Mouse (Mus musculus) cerebral cortex, adult 2 months (tissue): ENCODE data around the gene Adcy4.

ENCODE experiments used
- WGBS: fragments of 180-500 bp; shearing (Covaris S2); methylation state at CpG from one replicate; pipeline ENCODE4 v1.1.7; 2018; 5-methylcytosine and 5-hydroxymethylcytosine counted together

The Adcy4 gene

DNA sequence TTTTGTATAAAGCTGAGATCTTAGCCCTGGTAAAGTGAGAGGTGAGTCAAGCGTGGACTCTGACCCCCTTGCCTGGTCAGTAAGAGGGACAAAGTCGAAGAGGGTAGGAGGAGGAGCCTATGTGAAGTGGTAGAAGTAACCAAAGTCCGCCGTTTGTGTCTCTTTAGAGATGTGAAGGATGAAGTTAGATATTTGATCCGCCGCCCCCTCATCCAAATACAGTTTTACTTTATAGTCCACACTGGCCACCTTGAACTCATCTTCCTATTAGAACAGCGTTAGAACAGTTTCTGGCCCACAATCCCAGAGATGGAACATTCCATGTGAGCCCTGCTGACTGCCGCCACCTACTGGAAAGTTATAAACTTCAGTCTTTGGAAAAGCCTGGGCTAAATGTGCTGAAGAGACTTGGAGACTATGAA lies 25.5 kb downstream of the Adcy4 start, which contains the start of gene Cideb:
TSS of gene Cideb (minus strand) at position 96 of the 422 bp plus-strand sequence.
- WGBS: 21% methylated on average over 8 of the region's 8 CpGs

DNA sequence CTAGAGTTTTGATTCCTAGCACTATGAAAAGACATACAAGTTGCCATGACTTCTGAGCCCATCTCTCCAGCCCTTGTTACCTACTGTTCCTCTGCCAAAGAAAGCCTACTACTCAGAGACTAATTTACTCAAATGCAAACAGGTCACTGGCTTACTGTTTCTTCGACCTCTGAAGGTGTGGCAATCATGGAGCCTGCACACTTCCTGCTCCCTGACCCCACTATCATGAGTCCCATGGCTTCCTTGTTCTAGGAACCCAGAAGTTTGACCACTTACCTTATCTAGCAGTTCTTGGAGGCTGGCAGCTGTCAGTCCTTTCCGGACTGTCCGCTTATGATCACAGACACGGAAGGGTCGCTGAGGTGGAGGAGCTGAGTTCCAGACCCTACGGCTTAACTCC lies 26.3 kb downstream of the Adcy4 start:
- WGBS: 86% methylated on average over 6 of the region's 6 CpGs

DNA sequence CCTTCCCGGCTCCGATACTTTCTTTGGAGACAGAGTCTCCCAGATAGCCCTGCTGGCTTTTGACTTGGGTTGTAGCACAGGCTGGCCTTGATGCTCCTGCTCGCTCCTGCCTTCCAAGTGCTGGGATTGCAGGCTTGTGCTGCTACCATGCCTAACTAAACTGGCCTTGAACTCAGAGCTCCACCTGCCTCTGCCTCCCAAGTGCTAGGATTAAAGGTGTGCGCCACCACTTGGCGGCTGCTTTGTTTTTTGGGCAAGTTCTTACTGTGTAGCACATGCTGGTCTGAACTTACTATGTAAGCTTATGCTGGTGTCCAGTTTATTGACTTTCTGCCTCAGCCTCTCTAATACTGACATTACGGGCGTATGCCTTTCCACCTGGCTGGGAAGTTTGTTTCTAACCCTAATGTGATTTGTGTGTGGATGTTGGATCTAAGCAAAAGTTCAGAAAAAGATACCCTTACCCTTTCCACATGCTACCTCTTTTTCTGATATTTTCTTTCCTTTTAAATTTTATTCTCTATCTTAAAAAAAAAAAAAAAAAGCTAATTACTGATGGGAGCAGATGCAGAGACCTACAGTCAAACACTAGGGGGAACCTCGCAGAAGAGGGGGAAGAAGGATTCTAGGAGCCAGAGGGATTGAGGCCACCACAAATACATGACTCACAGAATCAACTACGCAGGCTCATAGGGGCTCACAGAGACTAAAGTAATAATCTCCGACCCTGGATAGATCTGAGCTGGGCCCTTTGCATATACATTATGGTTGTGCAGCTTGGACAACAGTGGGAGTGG lies 36.6 kb downstream of the Adcy4 start:
- 83% methylated on average over 10 of the region's 10 CpGs for WGBS

DNA sequence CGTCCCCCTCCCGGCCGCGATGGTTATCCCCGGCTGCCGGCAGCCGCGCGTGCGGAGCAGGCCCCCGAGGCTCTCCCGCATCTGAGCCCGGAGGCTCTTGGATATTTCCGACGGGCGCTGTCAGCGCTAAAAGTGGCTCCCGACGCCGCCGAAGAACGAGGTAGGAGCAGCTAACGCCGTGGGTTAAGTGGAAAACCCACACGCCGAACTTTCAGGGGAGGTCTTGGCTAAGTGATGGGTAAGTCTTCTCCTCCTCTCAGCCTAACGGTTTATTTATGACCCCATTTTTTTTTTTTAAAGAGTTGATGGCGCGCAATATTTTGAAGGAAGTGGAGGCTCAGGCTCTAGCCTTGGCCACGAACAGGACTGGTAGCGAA lies 38.0 kb downstream of the Adcy4 start:
- under 1% methylated on average over 31 of the region's 31 CpGs for WGBS

DNA sequence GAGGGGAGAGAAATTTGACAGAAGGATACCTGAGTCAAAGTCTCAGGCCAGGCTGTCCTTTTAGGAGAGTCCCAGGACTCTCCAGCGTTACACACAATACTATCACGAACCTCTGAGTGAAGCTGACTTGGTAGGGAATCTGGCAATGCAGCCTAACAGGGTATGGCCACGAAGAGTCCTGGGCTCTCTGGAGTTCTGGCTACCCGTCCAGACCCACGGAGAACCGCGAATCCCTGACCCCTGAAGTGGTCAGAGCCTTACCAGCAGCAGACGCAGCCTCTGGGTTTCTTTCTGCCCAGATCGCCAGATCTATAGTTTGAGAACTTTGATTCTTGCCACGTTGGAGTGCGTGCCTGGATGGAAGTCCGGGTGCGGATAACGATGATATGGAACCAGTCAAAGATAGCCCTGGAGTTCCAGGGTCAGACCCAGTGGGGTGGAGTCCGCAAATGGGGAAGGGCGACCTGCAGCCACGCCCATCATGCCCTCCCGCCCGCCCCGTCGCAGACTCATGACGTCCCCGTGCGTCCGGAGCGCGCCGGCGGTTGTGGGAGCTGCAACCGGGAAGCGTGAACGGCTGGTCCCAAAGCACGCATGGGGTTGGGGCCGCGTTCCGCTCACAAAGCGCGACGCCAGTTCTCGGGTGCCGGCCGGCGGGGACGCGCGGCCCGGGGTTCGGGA lies 38.6 kb downstream of the Adcy4 start, which contains the start of the genes Dhrs1 and Nop9:
TSS of gene Dhrs1 (minus strand) at position 511 of the 681 bp plus-strand sequence.
TSS of gene Nop9 (plus strand) at position 514 of the 681 bp plus-strand sequence.
- WGBS: under 1% methylated on average over 47 of the region's 48 CpGs

DNA sequence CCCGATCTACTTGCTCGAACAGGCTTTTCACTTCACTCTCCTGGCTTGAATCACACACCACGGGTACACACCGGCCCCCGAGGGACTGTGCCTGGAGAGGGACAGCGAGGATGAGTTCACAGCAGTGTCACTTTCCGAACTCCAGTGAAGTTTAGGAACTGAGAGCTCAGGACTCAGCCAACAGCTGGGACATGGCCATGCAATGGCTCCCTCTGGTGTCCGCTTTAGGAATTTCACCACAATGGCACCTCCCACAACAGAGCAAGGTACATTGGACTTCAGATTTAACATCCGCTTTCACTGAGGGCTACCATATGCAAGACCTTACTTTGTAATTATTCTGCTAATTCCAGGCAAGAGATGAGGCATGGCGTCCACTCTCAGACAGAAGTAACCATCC lies 40.2 kb downstream of the Adcy4 start:
- 14% methylated on average over 10 of the region's 10 CpGs for WGBS

DNA sequence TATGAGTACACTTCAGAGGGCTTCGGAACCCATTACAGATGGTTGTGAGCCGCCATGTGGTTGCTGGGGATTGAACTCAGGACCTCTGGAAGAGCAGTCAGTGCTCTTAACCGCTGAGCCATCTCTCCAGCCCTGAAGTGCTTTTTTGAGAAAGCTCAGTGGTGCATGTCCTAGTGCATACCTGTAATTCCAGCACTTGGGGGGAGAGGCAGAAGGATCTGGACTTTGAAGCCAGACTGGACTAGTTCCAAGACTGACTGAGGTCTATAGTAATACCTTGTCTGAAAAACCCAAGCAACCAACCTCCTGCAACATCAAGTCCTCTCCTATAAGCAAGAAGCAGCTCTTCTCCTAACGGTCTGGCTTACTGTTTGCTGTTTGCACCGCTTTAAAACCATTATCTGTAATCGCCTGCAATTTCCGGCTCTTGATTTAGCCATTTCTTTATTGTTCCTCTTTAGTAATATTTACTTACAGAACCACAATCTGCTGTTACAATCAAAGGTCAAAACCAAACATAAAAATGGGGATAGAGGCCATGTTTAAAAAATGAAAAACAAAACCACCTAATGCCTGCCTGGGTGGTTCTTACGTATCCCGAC lies 46.7 kb downstream of the Adcy4 start:
- 92% methylated on average over 9 of the region's 9 CpGs for WGBS

DNA sequence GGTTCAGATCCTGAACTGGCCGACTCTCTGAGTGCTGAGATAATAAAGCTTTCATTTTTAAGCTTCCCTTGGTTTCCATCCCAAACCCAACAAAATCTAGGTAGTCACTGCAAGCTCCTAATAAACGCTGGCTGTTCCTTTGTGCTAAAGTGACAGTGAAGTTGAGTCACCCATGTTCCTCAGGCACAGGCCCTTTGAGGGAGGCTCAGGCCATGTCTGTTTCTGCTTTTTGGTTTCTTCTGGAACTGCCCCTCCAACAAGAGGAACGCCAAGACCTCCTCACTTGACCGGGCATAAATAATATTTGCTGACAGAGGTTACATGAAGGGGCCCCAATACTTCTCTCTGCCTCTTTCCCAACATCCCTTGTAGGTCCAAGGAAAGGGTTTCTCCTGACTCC lies 48.1 kb downstream of the Adcy4 start:
- WGBS: 81% methylated on average over 4 of the region's 4 CpGs

DNA sequence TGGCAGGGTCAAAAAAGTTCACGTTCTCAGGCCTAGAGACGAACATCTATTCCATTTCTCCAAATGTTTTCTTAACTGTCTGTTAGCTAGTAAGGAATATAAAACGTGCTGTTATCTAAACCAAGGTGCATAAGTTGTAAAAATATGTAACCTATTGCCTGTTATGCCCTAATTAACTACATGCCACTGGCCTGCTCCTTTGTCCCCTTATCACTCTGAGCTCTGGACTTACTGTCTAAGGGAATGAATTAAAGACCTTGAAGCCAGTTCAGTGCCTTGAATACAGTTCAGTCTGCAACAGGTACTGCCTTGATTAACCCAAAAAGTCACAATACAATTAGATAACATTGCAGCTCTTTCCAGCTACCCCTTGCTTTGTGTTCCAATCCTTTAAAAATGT lies 48.6 kb downstream of the Adcy4 start:
- 77% methylated on average over 3 of the region's 3 CpGs for WGBS

DNA sequence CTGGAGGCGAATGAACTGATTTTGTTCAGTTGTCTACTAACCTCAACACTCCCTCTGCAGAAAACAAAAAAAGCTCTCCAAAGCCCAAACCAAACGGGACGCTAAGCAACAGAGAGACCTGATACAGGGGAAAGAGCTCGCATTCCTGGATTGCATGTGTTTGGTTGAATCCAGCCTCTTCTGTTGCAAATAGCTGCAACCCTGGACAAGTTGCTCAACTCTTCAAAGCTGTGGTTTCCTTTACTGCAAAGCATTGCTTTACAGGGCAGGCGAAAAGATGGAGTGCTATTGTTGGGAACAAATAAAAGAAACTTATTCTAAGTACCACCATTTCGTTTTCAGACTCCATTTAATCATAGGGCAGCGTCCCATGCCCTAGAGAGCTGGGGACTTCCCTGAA lies 49.0 kb downstream of the Adcy4 start:
- 81% methylated on average over 7 of the region's 7 CpGs for WGBS

DNA sequence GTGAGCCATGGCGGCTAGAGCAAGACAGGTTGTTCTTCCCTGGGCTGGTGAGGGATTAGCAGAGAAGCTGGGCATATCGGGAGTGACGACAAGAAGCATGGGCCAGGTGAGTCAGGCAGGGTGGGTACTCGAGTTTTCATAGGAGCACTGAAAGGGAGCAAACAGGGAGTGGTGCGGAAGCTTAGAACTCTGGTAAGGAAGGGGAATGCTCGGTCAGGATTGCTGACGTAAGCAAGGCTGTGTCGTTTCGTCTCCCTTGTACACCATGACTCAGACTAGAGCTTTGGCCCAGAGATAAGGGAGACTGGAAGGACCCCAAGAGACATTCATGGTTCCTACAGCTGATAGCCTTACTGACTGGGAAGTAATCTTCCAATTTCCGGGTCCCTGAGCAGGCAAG lies 50.0 kb downstream of the Adcy4 start:
- 81% methylated on average over 10 of the region's 10 CpGs for WGBS

DNA sequence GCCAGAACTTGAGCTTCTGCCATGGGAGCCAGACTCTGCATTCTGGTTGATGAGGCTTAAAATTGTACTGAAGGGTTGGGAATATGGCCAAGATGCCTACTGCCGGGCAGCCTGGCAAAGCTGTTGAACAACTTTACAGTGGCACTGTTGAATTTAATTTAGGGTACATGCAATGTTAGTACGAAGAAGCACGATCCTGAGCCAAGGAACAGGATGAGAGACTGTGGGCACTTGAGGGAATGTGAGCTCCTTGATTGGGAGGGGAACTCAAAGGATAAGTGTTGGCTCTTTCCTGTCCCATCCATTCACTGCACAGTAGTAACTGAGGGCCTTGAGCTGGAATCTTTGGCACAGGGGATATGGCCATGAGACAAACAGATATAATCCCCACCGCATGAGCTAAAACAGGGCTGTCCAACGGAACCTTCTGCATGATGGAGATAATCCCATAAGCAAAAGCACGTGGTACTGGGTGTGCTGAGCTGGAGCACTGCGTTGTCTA lies 53.3 kb downstream of the Adcy4 start:
- WGBS: 36% methylated on average over 7 of the region's 7 CpGs

DNA sequence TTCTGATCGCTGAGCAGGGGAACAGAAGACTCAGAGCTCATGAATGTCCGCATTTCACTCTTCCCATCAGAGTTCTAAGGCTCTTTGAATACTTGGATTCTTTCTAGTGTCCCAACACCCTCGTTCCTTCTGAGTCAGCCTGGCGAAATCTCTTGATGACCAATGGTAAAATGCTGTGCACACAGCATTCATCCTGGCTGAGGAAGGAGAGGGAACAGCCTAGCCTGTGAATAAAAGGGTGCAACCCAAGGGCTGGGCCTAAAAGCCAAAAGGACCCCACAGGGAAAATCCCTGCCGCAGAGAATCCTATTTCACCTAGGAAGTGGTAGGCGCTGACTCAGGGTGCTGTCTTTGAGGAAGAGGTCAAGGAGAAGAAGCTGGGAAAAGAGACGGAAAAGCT lies 53.8 kb downstream of the Adcy4 start:
- 50% methylated on average over 7 of the region's 7 CpGs for WGBS

DNA sequence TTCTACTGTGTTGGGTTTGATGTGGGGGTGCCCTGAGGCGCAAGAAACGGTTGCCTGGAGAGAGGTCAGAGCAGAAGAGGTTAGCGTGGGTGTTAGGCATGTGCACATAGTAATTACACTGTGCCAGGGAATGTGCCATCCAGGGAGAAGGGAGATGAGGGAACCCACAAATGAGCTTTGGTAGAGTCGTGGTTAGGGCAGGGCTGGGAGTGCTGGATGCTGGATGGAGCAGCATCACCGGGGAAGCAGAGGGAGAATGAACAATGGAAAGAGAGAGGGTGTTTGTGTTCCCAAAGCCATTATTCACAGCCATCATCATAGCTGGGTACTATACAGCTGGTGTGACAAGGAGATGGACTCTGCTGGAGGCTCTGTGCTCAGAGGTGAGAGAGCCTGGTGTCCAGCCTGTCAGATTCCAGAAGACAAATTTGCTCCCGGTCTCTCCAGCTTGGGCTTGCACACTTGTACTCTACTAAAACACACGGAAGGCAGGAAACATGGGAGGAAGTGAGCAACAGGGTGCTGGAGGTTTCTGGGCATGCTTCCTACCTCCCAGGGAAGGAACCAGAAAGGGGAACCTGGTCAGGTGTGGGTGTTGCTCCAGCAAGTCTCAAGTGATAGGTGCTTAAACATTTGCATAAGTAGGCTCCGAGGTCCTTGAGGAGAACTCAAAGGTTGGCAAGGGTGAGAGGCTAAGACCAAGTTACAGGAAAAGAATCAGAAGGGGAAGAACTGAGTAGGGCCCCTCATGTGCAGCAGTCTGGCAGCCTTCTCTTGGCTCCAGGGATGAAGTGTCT lies 55.8 kb downstream of the Adcy4 start:
- 67% methylated on average over 8 of the region's 8 CpGs for WGBS

DNA sequence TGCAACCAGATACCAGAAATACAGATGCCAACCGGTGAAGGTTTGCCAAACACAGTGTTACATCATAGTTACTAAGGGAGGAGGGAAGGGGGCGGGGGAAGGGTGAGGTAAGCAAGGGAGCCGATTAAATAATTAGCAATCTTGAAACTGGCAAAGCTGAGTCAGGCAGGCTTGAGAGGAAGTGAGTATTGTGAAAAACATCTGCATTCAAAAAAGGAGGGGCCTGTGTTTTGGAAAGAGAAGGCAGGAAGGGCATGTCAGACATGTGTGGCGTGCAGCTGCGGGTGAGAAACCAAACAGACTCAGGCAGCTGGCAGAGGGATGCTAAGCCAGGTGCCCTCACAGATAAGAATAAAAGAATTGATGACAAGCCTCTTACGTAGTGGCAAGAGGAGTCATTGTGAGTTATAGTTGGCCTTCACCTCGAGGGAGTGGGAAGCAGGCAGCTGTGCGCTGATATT lies 59.5 kb downstream of the Adcy4 start:
- WGBS: 55% methylated on average over 8 of the region's 8 CpGs

DNA sequence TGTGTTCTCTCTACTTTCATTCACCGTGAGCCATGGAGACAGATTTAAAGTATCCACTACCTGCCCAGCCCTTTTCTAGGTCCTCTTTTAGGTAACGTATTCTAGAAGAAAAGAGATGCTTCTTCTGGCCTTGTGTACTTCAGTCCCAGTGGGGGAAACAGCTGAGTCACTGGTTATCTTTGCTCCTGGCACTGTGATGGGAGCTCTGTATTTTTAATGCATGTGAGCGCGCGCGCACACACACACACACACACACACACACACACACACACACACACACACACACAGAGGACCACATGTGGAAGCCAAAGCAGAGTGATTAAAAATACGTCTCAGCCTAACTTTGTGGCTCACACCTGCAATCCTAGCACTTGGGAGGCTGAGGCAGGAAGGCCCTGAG lies 60.5 kb downstream of the Adcy4 start:
- WGBS: 77% methylated on average over 7 of the region's 7 CpGs

DNA sequence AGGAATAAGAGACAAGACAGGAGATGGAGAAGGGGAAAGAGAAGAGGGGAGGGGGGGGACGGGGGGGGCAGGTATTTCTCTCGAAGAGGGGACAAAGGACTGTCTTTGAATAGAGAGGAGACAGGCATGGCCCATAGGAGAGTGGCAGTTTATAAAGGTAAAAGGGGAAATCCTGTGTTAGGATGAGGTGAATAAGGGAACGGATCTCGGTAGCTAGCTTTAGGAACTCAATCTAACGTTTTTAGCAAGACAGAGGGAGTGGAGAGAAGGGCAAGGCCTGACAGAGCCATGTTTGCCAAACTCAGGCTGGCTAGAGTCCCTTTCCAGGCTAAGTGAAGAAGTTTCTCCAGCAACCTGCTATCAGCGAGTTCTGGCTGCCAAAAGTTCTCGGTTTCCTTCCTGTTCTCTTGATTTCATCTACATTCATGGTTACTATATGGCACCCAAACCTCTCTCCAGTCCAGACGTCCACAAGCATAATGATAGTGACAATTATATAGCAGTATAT lies 61.4 kb downstream of the Adcy4 start:
- 32% methylated on average over 8 of the region's 8 CpGs for WGBS

DNA sequence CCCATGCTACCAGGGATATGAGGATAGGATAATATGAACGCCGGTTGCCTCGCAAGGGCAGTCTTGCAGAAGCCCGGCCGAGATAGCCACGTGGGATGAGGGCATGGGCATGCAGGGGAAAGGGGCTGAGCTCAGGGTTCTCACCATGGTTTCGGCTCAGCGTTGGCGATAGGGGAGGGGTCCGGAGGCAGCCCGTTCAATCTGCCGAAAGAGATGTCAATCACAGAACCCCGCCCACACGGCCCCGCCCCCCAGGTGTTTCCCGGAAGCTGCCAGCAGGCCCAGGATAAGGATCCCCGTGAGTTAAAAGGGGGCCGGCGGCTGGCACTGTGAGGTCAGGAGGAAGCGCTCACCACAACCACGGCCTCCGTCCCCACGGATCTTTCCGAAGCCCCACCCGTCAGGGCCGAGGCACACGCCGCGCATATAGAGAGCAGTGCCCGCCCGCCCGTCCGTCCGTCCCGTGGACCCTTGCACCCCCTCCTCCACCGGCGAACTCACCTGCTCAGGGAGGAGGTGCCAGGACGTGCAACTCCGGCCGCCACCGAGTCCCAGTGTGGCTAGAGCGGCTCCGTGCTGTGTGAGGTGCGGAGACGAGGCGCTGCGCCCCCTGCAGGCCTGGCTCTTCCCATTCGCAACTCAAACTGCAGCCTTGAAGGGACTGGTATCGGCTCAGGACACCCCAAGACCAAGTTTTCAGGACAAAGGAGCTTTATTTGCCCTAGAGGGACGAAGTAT lies 62.0 kb downstream of the Adcy4 start, which contains the start of gene Rabggta:
TSS of gene Rabggta (minus strand) at position 564 of the 738 bp plus-strand sequence.
- under 1% methylated on average over 50 of the region's 50 CpGs for WGBS

DNA sequence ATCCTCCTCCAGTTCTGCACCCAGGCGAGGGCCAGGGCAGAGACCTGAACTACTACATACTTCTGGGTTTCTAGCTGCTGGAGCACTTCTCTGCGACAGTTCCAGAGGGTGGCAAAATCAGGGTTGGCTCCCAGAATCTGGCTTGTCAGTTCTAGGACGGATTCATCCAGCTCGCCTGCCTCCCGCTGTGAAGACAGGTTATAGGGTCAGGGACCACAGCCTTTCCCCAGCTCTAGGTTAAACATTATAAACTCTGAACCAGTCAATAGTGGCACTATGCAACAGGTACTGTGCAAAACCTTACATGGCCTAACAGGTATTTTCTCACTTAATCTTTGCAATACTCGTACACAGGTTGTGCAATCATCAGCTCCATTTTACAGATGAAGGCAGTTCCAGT lies 62.8 kb downstream of the Adcy4 start:
- 78% methylated on average over 6 of the region's 6 CpGs for WGBS

DNA sequence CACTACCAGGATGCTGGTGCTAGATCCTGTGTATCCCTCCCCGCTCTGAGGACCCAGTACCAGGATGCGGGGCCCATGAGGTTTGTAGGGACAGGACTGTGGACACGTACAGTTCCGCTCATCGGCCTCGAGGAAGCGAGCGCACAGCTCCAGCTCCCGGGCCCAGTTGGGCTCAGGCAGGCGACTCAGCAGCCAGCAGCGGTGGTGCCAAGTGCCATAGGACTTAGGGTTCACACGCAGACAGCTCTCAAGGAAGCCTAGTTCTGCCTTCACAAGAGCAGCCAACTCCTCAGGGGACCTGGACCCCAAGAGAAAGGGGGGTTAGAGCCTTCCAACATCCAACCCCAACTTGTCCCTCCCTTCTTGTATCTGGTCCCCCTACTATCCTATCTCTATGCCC lies 63.2 kb downstream of the Adcy4 start:
- 91% methylated on average over 12 of the region's 12 CpGs for WGBS

DNA sequence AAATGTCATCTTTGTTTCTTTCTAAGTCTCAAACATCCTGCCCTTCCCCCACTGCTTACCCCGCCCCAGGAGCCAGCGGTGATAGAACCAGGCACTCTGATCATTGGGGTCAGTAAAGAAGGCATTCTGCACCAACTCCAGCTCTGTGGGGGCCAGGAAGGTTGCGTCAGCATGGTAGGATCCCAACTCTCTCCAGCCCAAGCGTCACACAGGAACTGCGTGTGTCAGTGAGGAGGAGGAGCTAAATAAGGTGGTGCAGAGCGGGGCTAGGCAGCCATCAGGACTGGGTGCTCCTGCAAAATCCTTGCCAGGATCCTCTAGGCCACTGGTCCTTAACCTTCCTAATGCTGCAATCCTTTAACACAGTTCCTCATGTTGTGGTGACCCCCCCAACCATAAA lies 64.2 kb downstream of the Adcy4 start:
- WGBS: 78% methylated on average over 6 of the region's 6 CpGs
